Mouse (Mus musculus) lung, embryonic 14.5 days (tissue): ENCODE measurements at regions not wholly inside any gene's neighbourhood (a gene's known extent, or its start where the extent isn't known, plus 50 kb on each side); places are given as distances from the start of the nearest gene placed in this dataset.

Experiments used
- ATAC-seq: fragments of 200-750 bp; cut with Nextera tagmentation; 2 replicates; pipeline ENCODE4 v1.8.0; 2017; ENCODE audit warnings: mild to moderate bottlenecking, moderate TSS enrichment, moderate library complexity; ENCODE audit not compliant: insufficient read depth
- DNase-seq: peaks from one replicate; pipeline ENCODE4 v3.0.0-alpha.2; 2015
- H3K27ac ChIP-seq: fragments of 300-500 bp; sonication (generic); 2 replicates; pipeline ENCODE4 v1.5.1; 2014; ENCODE audit warnings: low read depth, mild to moderate bottlenecking, moderate library complexity
- H3K27me3 ChIP-seq: fragments of 300-500 bp; sonication (generic); 2 replicates; pipeline ENCODE4 v1.6.1; 2014; ENCODE audit warnings: low read length, control low read depth; ENCODE audit not compliant: insufficient read depth
- H3K36me3 ChIP-seq: fragments of 300-500 bp; sonication (generic); 2 replicates; pipeline ENCODE4 v1.6.1; 2014; ENCODE audit warnings: control low read depth; ENCODE audit not compliant: insufficient read depth
- H3K4me1 ChIP-seq: fragments of 300-500 bp; sonication (generic); 2 replicates; pipeline ENCODE4 v1.6.1; 2014; ENCODE audit warnings: antibody characterized with exemption, control low read depth; ENCODE audit not compliant: insufficient read depth
- H3K4me2 ChIP-seq: fragments of 300-500 bp; sonication (generic); 2 replicates; pipeline ENCODE4 v1.6.1; 2014; ENCODE audit warnings: mild to moderate bottlenecking
- H3K4me3 ChIP-seq: fragments of 300-500 bp; sonication (generic); 2 replicates; pipeline ENCODE4 v1.5.1; 2014; ENCODE audit warnings: low read depth, low read length
- H3K9ac ChIP-seq: fragments of 300-500 bp; sonication (generic); 2 replicates; pipeline ENCODE4 v1.6.1; 2014
- H3K9me3 ChIP-seq: fragments of 300-500 bp; sonication (generic); 2 replicates; pipeline ENCODE4 v1.6.1; 2016; ENCODE audit warnings: low read depth, low read length, control low read depth
- CTCF ChIP-seq: IDR thresholded peaks from 2 replicates; pipeline ENCODE4 v1.5.1; 2016; ENCODE audit warnings: antibody characterized with exemption, low read depth
- WGBS: fragments of 180-500 bp; shearing (Covaris S2); extraction: QIAGEN DNeasy Blood & Tissue Kit; methylation state at CpG from one replicate; pipeline ENCODE4 v1.1.7; 2014; 5-methylcytosine and 5-hydroxymethylcytosine counted together

DNA sequence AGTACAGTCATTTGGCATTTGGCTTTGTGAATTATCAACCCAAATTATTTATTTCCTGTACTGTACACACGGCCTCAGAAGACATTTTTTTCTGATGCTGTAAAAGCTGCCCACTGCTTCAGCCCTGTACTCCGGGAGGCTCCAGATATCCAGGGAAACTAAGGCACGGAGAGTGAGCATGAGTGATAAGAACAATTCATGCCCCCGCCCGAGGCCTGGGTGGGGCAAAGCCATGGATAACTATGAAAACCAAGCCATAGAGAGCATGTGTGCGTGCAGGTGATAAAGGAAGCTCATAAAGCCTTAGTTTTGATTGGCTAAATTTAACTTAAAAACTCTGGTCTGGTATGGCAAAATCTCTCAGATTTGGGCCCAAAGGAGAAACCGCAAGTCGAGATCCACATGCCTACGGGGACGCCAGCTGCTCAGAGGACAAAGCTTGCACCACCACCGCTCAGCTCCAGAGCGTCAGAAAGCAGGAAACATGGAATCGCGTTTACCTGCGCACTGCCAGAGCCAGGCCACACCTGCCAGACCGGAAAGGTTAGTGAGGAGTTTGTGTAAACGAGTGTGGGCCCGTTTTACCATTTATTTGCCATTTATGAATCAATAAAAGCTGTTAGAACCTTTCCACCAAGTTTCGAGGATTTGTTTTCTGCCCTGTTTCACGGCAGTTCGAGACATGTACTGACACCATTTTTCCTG, 390.9 kb downstream of the Rnd3 start:
- Histone ChIP-seq H3K36me3 (no peaks in the 10 kb centered on the region), H3K9me3 (no peaks in the 10 kb centered on the region), H3K27ac (no peak overlapping the region), H3K27me3 (no peaks in the 10 kb centered on the region), H3K4me3 (no peak overlapping the region), H3K4me2 (no peak overlapping the region), H3K4me1 (no peaks in the 10 kb centered on the region), H3K9ac (no peak overlapping the region)
- 78% methylated on average over 21 of the region's 21 CpGs for WGBS
- DNase-seq (peak; percentile 18), ATAC-seq (no peak)
- no peak for TF ChIP-seq CTCF

GRCm38 (mm10) chr2:50755616-50756450, 393.1 kb downstream of the Rnd3 start:
- no peaks in the 10 kb centered on the region for H3K9me3 ChIP-seq
- H3K27me3 ChIP-seq, result no peaks in the 10 kb centered on the region
- WGBS, result 63% methylated on average over 9 of the region's 9 CpGs
- no peak overlapping the region for H3K27ac ChIP-seq
- H3K4me3 ChIP-seq, result no peak overlapping the region
- no peak overlapping the region for H3K9ac ChIP-seq
- no peaks in the 10 kb centered on the region for H3K36me3 ChIP-seq
- H3K4me1 ChIP-seq, result no peaks in the 10 kb centered on the region
- ATAC-seq (no peak), DNase-seq (no peak)
- H3K4me2 ChIP-seq, result no peak overlapping the region
- TF ChIP-seq CTCF, result no peak

DNA sequence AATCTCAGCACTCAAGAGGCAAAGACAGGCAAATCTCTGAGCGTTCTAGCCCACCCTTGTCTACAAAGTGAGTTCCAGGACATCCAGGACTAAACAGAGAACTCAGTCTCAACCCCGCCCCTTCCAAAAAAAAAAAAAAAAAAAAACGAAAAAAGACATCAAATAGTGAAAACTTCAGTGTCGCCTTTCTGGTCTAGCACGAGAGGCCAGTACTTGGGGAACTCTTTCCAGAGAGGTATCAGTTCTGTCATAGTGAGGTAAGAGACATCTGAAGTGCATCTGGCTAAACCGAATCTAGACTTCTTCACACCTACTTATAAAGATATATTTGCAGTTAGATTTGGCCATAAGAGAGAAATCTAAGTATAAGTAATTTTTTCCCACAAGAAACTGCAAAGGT, 393.8 kb downstream of the Rnd3 start:
- no peak overlapping the region for H3K9ac ChIP-seq
- WGBS, result 33% methylated on average over 6 of the region's 6 CpGs

GRCm38 (mm10) chr2:50752408-50752807, 396.5 kb downstream of the Rnd3 start:
- H3K27ac ChIP-seq, result no peak overlapping the region
- WGBS, result 65% methylated on average over 9 of the region's 9 CpGs
- DNase-seq (peak; percentile 45), ATAC-seq (no peak)
- H3K27me3 ChIP-seq, result no peaks in the 10 kb centered on the region
- H3K4me2 ChIP-seq, result no peak overlapping the region
- H3K9ac ChIP-seq, result no peak overlapping the region
- H3K36me3 ChIP-seq, result no peaks in the 10 kb centered on the region
- no peaks in the 10 kb centered on the region for H3K9me3 ChIP-seq
- no peaks in the 10 kb centered on the region for H3K4me1 ChIP-seq
- no peak overlapping the region for H3K4me3 ChIP-seq
- no peak for TF ChIP-seq CTCF

More for the DNA sequence above, 393.8 kb downstream of the Rnd3 start:
- no peak for ATAC-seq
- Histone ChIP-seq H3K9me3 (no peaks in the 10 kb centered on the region), H3K27me3 (no peaks in the 10 kb centered on the region), H3K36me3 (no peaks in the 10 kb centered on the region), H3K4me3 (no peak overlapping the region), H3K4me2 (no peak overlapping the region), H3K4me1 (no peaks in the 10 kb centered on the region), H3K27ac (no peak overlapping the region)
- TF ChIP-seq CTCF, result no peak
- peak; percentile 54 for DNase-seq

GRCm38 (mm10) chr2:50750799-50751198, 398.1 kb downstream of the Rnd3 start:
- DNase-seq, result no peak
- ATAC-seq, result no peak
- Histone ChIP-seq H3K27ac (no peak overlapping the region), H3K9ac (no peak overlapping the region), H3K4me1 (no peaks in the 10 kb centered on the region), H3K36me3 (no peaks in the 10 kb centered on the region), H3K4me3 (no peak overlapping the region), H3K4me2 (no peak overlapping the region), H3K27me3 (no peaks in the 10 kb centered on the region), H3K9me3 (no peaks in the 10 kb centered on the region)
- WGBS, result 64% methylated on average over 5 of the region's 5 CpGs
- TF ChIP-seq CTCF, result no peak

DNA sequence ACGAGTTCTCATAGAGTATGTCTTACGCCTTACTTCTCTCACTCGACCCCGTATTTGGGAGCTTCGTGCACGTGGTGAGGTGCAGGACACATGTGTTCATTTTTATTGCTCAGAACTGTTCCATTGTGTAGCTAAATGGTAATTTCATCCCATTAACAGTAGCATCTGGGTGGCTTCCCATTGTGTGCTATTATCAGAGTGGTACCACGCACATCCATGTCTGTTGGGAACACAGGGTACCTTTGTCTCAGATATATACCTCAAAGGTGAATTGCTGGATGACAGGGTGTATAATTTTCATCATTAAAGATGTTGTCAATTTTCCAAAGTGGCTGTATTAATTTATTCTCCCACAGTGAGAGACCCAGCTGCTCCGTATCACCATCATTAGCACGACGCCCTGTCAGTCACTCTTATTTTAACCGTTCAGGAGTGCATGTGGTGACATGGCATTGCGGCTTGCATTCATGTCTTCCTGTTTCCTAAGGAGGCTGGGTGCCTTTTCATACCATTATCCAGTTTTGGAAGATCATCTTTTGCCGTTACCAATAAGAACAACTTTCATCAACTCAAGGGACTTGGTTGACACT, 404.2 kb downstream of the Rnd3 start:
- H3K4me3 ChIP-seq, result no peak overlapping the region
- no peaks in the 10 kb centered on the region for H3K27me3 ChIP-seq
- no peak for DNase-seq
- H3K4me1 ChIP-seq, result no peaks in the 10 kb centered on the region
- H3K4me2 ChIP-seq, result no peak overlapping the region
- no peaks in the 10 kb centered on the region for H3K9me3 ChIP-seq
- no peak for ATAC-seq
- H3K36me3 ChIP-seq, result no peaks in the 10 kb centered on the region
- H3K9ac ChIP-seq, result no peak overlapping the region
- WGBS, result 83% methylated on average over 13 of the region's 13 CpGs
- H3K27ac ChIP-seq, result no peak overlapping the region
- no peak for TF ChIP-seq CTCF

- WGBS, result 94% methylated on average over 3 of the region's 3 CpGs
- peak; percentile 41; the same call in 1 of the 2 replicates for ATAC-seq
- Histone ChIP-seq H3K27me3 (no peaks in the 10 kb centered on the region), H3K27ac (no peak overlapping the region), H3K9me3 (no peaks in the 10 kb centered on the region), H3K36me3 (no peaks in the 10 kb centered on the region), H3K4me2 (no peak overlapping the region), H3K4me3 (no peak overlapping the region), H3K4me1 (no peaks in the 10 kb centered on the region), H3K9ac (no peak overlapping the region)
- TF ChIP-seq CTCF, result no peak
- DNase-seq, result no peak
Measured at GRCm38 (mm10) chr2:50743785-50744258, 405.1 kb downstream of the Rnd3 start.
